Comparison of ENCODE assay signal across 22 mouse cellular contexts in the genomic region with DNA sequence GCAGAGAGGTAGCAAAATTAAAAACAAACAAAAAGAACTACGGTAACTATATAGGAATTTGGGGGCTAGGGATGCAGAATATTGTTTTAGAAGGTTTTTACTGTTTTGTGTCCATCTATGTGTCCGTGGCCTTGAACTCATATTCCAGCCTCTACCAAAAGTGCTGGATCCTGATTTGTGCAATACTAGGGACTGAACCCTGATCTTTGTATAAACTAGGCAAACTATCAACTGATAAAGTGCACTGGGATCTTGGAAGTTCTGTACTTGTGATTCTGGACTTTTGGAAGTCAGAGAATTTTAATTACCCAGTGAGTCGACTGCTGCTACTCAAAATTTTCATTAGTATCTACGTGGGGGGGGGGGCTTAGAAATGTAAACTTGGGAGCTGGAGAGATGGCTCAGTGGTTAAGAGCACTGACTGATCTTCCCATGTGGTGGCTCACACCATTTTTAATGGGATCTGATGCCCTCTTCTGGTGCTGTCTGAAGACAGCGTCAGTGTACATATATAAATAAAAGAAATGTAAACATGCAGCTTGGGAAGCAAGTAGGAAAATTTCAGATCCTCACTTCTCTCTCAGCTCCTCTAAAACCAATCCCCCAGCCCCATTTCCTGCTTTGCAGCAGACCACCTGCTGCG. TPM values are rescaled to one million over a fixed set of nuclear protein-coding genes. Genes with fewer than 3 reads are reported as not detected.
A peak's percentile ranks its signal among the peaks of the same experiment; 100 is the strongest.
DNase-seq lines count a peak whose midpoint lies in the region; ATAC-seq and TF ChIP-seq lines count a peak whose summit lies in the region.
"Had no signal": no experiment of that assay in that cellular context is flagged by ENCODE, and none has a peak within 500 bp of the region (broad histone marks: within the 10 kb centered on the region; RNA-seq: fewer than 3 reads in every experiment).

No protein-coding gene starts in this region.

- H3K4me3 ChIP-seq in forebrain, embryonic 10.5 days: no peak overlapping the region
- no peak overlapping the region for H3K4me3 ChIP-seq in forebrain, postnatal 0 days (ENCODE audit: low read depth, low read length)
- no peak overlapping the region for H3K4me3 ChIP-seq in layer of hippocampus, adult 2 months
- no peak overlapping the region for H3K4me3 ChIP-seq in midbrain, embryonic 11.5 days (ENCODE audit: low read depth, low read length)
- no peak overlapping the region for H3K4me3 ChIP-seq in midbrain, embryonic 14.5 days (replicated peaks; ENCODE audit: low read depth, low read length)
- H3K4me3 ChIP-seq: embryonic facial prominence, embryonic 15.5 days; forebrain, embryonic 13.5 days; heart, embryonic 15.5 days; hindbrain, embryonic 13.5 days; neural tube, embryonic 12.5 days had no signal

- no peaks in the 10 kb centered on the region for H3K9me3 ChIP-seq in forebrain, embryonic 10.5 days
- H3K9me3 ChIP-seq in forebrain, postnatal 0 days (ENCODE audit: low read length): no peaks in the 10 kb centered on the region
- H3K9me3 ChIP-seq in midbrain, embryonic 11.5 days (ENCODE audit: control insufficient read depth, low read length): no peaks in the 10 kb centered on the region
- no peaks in the 10 kb centered on the region for H3K9me3 ChIP-seq in midbrain, embryonic 14.5 days (ENCODE audit: control insufficient read depth, low read length)
- H3K9me3 ChIP-seq: embryonic facial prominence, embryonic 15.5 days; forebrain, embryonic 13.5 days; heart, embryonic 15.5 days; hindbrain, embryonic 13.5 days; neural tube, embryonic 12.5 days had no signal

- no peak for TF ChIP-seq CTCF in forebrain, postnatal 0 days (IDR thresholded peaks at IDR 0.05; ENCODE audit: low read depth)
- TF ChIP-seq CTCF in layer of hippocampus, adult 2 months (conservative IDR thresholded peaks at IDR 0.05): 0 out of 2 replicates have a peak, but pooled peaks have one; percentile 12

- ATAC-seq in forebrain, postnatal 0 days: no peak
- ATAC-seq in midbrain, embryonic 11.5 days (ENCODE audit: low FRiP score): peak; percentile 17; the same call in 1 of the 2 replicates
- ATAC-seq in midbrain, embryonic 14.5 days (ENCODE audit: low FRiP score, low TSS enrichment): no peak
- no peak for ATAC-seq in CD4-positive, CD25-positive, alpha-beta regulatory T cell, adult 4 months
- ATAC-seq: forebrain, embryonic 13.5 days had no signal

- no peaks in the 10 kb centered on the region for H3K27me3 ChIP-seq in forebrain, embryonic 10.5 days (ENCODE audit: poor library complexity, severe bottlenecking)
- no peaks in the 10 kb centered on the region for H3K27me3 ChIP-seq in forebrain, postnatal 0 days (ENCODE audit: insufficient read depth, low read length)
- H3K27me3 ChIP-seq in midbrain, embryonic 11.5 days (ENCODE audit: control insufficient read depth, insufficient read depth, low read length): no peaks in the 10 kb centered on the region
- no peaks in the 10 kb centered on the region for H3K27me3 ChIP-seq in midbrain, embryonic 14.5 days (ENCODE audit: control insufficient read depth, insufficient read depth, low read length)
- H3K27me3 ChIP-seq: embryonic facial prominence, embryonic 15.5 days; forebrain, embryonic 13.5 days; heart, embryonic 15.5 days; hindbrain, embryonic 13.5 days; neural tube, embryonic 12.5 days had no signal

- H3K9ac ChIP-seq in forebrain, postnatal 0 days: no peak overlapping the region
- H3K9ac ChIP-seq in midbrain, embryonic 11.5 days (ENCODE audit: low read length): 0 out of 2 replicates have a peak overlapping the region, but pooled peaks have one; percentile 5
- no peak overlapping the region for H3K9ac ChIP-seq in midbrain, embryonic 14.5 days (replicated peaks; ENCODE audit: low read length)
- H3K9ac ChIP-seq: embryonic facial prominence, embryonic 15.5 days; forebrain, embryonic 13.5 days; heart, embryonic 15.5 days; hindbrain, embryonic 13.5 days; neural tube, embryonic 12.5 days had no signal

- H3K27ac ChIP-seq in forebrain, embryonic 10.5 days: peak overlapping the region; percentile 40; the same call in 1 of the 2 replicates
- H3K27ac ChIP-seq in forebrain, postnatal 0 days (ENCODE audit: low read depth, low read length): no peak overlapping the region
- H3K27ac ChIP-seq in layer of hippocampus, adult 2 months: no peak overlapping the region
- H3K27ac ChIP-seq in midbrain, embryonic 11.5 days (ENCODE audit: low read depth, low read length): no peak overlapping the region
- H3K27ac ChIP-seq in midbrain, embryonic 14.5 days (replicated peaks; ENCODE audit: low read depth, low read length): no peak overlapping the region
- H3K27ac ChIP-seq: embryonic facial prominence, embryonic 15.5 days; heart, embryonic 15.5 days; hindbrain, embryonic 13.5 days; neural tube, embryonic 12.5 days had no signal

- 45% methylated on average over 6 of the region's 6 CpGs for WGBS in forebrain, embryonic 10.5 days
- 48% methylated on average over 6 of the region's 6 CpGs for WGBS in forebrain, postnatal 0 days
- WGBS in midbrain, embryonic 11.5 days: 46% methylated on average over 6 of the region's 6 CpGs
- 50% methylated on average over 6 of the region's 6 CpGs for WGBS in midbrain, embryonic 14.5 days

- DNase-seq in forebrain, embryonic 10.5 days (ENCODE audit: extremely low spot score, low spot score): no peak
- no peak for DNase-seq in forebrain, postnatal 0 days
- no peak for DNase-seq in layer of hippocampus, adult 2 months (ENCODE audit: low spot score in 2 of 2)
- DNase-seq in layer of hippocampus, postnatal 36 days: no peak
- DNase-seq in midbrain, embryonic 11.5 days (ENCODE audit: low spot score, missing footprints): peak; percentile 14
- DNase-seq in midbrain, embryonic 14.5 days: no peak
- no peak for DNase-seq in retina, embryonic 14.5 days (ENCODE audit: low spot score)
- DNase-seq: adrenal gland, adult 8-10 months; cerebellum, postnatal 10 days; kidney, postnatal 14 days; layer of hippocampus, adult 9-11 months; lung, postnatal 14 days; right cerebral cortex, postnatal 14 days had no signal

- H3K36me3 ChIP-seq in forebrain, embryonic 10.5 days (replicated peaks): peaks cover 52% of the 10 kb centered on the region
- H3K36me3 ChIP-seq in forebrain, postnatal 0 days (ENCODE audit: insufficient read depth): peaks cover 17% of the 10 kb centered on the region
- 0 out of 2 replicates have a peak, but pooled peaks cover 3% of the 10 kb centered on the region for H3K36me3 ChIP-seq in midbrain, embryonic 11.5 days (ENCODE audit: control insufficient read depth, insufficient read depth, low read length)
- H3K36me3 ChIP-seq in midbrain, embryonic 14.5 days (ENCODE audit: control insufficient read depth, insufficient read depth, low read length): peaks cover 32% of the 10 kb centered on the region

- H3K4me2 ChIP-seq in forebrain, postnatal 0 days (ENCODE audit: low read depth): no peak overlapping the region
- no peak overlapping the region for H3K4me2 ChIP-seq in midbrain, embryonic 11.5 days
- H3K4me2 ChIP-seq in midbrain, embryonic 14.5 days (ENCODE audit: low read length): no peak overlapping the region
- H3K4me2 ChIP-seq: embryonic facial prominence, embryonic 15.5 days; forebrain, embryonic 13.5 days; heart, embryonic 15.5 days; hindbrain, embryonic 13.5 days; neural tube, embryonic 12.5 days had no signal

- H3K4me1 ChIP-seq in forebrain, embryonic 10.5 days: peaks cover 14% of the 10 kb centered on the region
- H3K4me1 ChIP-seq in forebrain, postnatal 0 days (ENCODE audit: insufficient read depth): no peaks in the 10 kb centered on the region
- H3K4me1 ChIP-seq in midbrain, embryonic 11.5 days (ENCODE audit: control insufficient read depth, insufficient read depth, low read length): peaks cover 8% of the 10 kb centered on the region
- H3K4me1 ChIP-seq in midbrain, embryonic 14.5 days (ENCODE audit: control insufficient read depth, insufficient read depth, low read length): no peaks in the 10 kb centered on the region
- H3K4me1 ChIP-seq: embryonic facial prominence, embryonic 15.5 days had no signal

RNA-seq across cellular contexts. Expression of a gene that starts 13.9 kb away (rescaled TPM):
- polyA plus RNA-seq in forebrain, embryonic 10.5 days (2016; fragmentation: Nextera tagmentation; extraction: Ambion mirVana): 11.9 and 13.2 TPM in 2 replicates
- 4.4 and 5.7 TPM in 2 replicates for total RNA-seq in forebrain, postnatal 0 days (2014; rRNA removed)
- 6.5 and 6.9 TPM in 2 replicates for polyA plus RNA-seq in forebrain, postnatal 0 days (2015; fragmentation: Nextera tagmentation; extraction: Ambion mirVana)
- 1 to 10 TPM; 2.8 to 2.9 TPM for total RNA-seq in layer of hippocampus, adult 2 months (2021)
- total RNA-seq in layer of hippocampus, postnatal 36 days (2021): 1 to 10 TPM; 4.1 to 5.0 TPM
- polyA plus RNA-seq in midbrain, embryonic 11.5 days (2014; fragmentation: Nextera tagmentation; extraction: Ambion mirVana): 8.0 and 8.6 TPM in 2 replicates
- polyA plus RNA-seq in midbrain, embryonic 14.5 days (2014; fragmentation: Nextera tagmentation; extraction: Ambion mirVana): 6.0 TPM in 2 replicates
- polyA plus RNA-seq in CD4-positive, CD25-positive, alpha-beta regulatory T cell, adult 4 months (2017; shearing (Covaris generic)): 100 to 1,000 TPM; 101 to 109 TPM

RNA-seq across cellular contexts. Expression of a gene that starts 23.6 kb away (rescaled TPM):
- not detected in 2 replicates for polyA plus RNA-seq in forebrain, embryonic 10.5 days (2016; fragmentation: Nextera tagmentation; extraction: Ambion mirVana)
- total RNA-seq in forebrain, postnatal 0 days (2014; rRNA removed): not detected in 2 replicates
- polyA plus RNA-seq in forebrain, postnatal 0 days (2015; fragmentation: Nextera tagmentation; extraction: Ambion mirVana): not detected in 2 replicates
- not detected for total RNA-seq in layer of hippocampus, adult 2 months (2021)
- total RNA-seq in layer of hippocampus, postnatal 36 days (2021): not detected
- polyA plus RNA-seq in midbrain, embryonic 11.5 days (2014; fragmentation: Nextera tagmentation; extraction: Ambion mirVana): not detected in 2 replicates
- not detected in 2 replicates for polyA plus RNA-seq in midbrain, embryonic 14.5 days (2014; fragmentation: Nextera tagmentation; extraction: Ambion mirVana)
- polyA plus RNA-seq in CD4-positive, CD25-positive, alpha-beta regulatory T cell, adult 4 months (2017; shearing (Covaris generic)): not detected
- total RNA-seq: adrenal gland, adult 8-10 months had no signal
- polyA plus RNA-seq: embryonic facial prominence, embryonic 15.5 days; forebrain, embryonic 13.5 days; gonadal fat pad, adult 2 months; heart, embryonic 15.5 days; hindbrain, embryonic 13.5 days; intestine, embryonic 14.5 days; limb, embryonic 14.5 days; neural tube, embryonic 12.5 days had no signal

RNA-seq across cellular contexts. Expression of a gene that starts 34.9 kb away (rescaled TPM):
- polyA plus RNA-seq in forebrain, embryonic 10.5 days (2016; fragmentation: Nextera tagmentation; extraction: Ambion mirVana): 38.5 and 45.6 TPM in 2 replicates
- total RNA-seq in forebrain, postnatal 0 days (2014; rRNA removed): 64.8 and 80.2 TPM in 2 replicates
- polyA plus RNA-seq in forebrain, postnatal 0 days (2015; fragmentation: Nextera tagmentation; extraction: Ambion mirVana): 93.8 and 101 TPM in 2 replicates
- 10 to 100 TPM; 30.9 to 31.6 TPM for total RNA-seq in layer of hippocampus, adult 2 months (2021)
- 10 to 100 TPM; 27.1 to 32.5 TPM for total RNA-seq in layer of hippocampus, postnatal 36 days (2021)
- 61.8 and 66.5 TPM in 2 replicates for polyA plus RNA-seq in midbrain, embryonic 11.5 days (2014; fragmentation: Nextera tagmentation; extraction: Ambion mirVana)
- polyA plus RNA-seq in midbrain, embryonic 14.5 days (2014; fragmentation: Nextera tagmentation; extraction: Ambion mirVana): 115 and 126 TPM in 2 replicates
- polyA plus RNA-seq in CD4-positive, CD25-positive, alpha-beta regulatory T cell, adult 4 months (2017; shearing (Covaris generic)): 10 to 100 TPM; 22.2 to 26.2 TPM

RNA-seq across cellular contexts. Expression of a gene that starts 52.1 kb away (rescaled TPM):
- polyA plus RNA-seq in forebrain, embryonic 10.5 days (2016; fragmentation: Nextera tagmentation; extraction: Ambion mirVana): 10.9 and 11.5 TPM in 2 replicates
- total RNA-seq in forebrain, postnatal 0 days (2014; rRNA removed): 36.2 and 42.2 TPM in 2 replicates
- 5.1 and 10.3 TPM in 2 replicates for polyA plus RNA-seq in forebrain, postnatal 0 days (2015; fragmentation: Nextera tagmentation; extraction: Ambion mirVana)
- 10 to 100 TPM; 43.9 to 49.9 TPM for total RNA-seq in layer of hippocampus, adult 2 months (2021)
- total RNA-seq in layer of hippocampus, postnatal 36 days (2021): 10 to 100 TPM; 47.8 to 49.5 TPM
- polyA plus RNA-seq in midbrain, embryonic 11.5 days (2014; fragmentation: Nextera tagmentation; extraction: Ambion mirVana): 17.0 and 17.7 TPM in 2 replicates
- polyA plus RNA-seq in midbrain, embryonic 14.5 days (2014; fragmentation: Nextera tagmentation; extraction: Ambion mirVana): 24.3 and 24.8 TPM in 2 replicates
- under 1 TPM; 0.22 to 0.29 TPM for polyA plus RNA-seq in CD4-positive, CD25-positive, alpha-beta regulatory T cell, adult 4 months (2017; shearing (Covaris generic))
